Mouse (Mus musculus) CH12.LX (cell line): ENCODE measurements around the gene Lrrc55. TPM values are rescaled to one million over a fixed set of nuclear protein-coding genes. Genes with fewer than 3 reads are reported as not detected.

Source experiments
- DNase-seq: peaks from one replicate; pipeline ENCODE4 v3.0.0-alpha.2; 2013; ENCODE audit errors: extremely low read depth
- H3K27ac ChIP-seq: 2 replicates; pipeline ENCODE4 v1.5.1; 2012; ENCODE audit warnings: low read depth, mild to moderate bottlenecking, control low read depth, moderate library complexity; ENCODE audit not compliant: insufficient read depth
- H3K27me3 ChIP-seq: replicated peaks from 2 replicates; pipeline ENCODE3; 2012; ENCODE audit warnings: inconsistent platforms
- H3K36me3 ChIP-seq, 2 experiments: replicated peaks in 1 of 2; 2 replicates each; pipeline versions ENCODE3 to v1.6.1; 2012; ENCODE audit warnings: inconsistent platforms in 1 of 2, low read length in 1 of 2, mild to moderate bottlenecking in 1 of 2, mixed read lengths in 1 of 2, moderate library complexity in 1 of 2; ENCODE audit not compliant: control insufficient read depth in 1 of 2, insufficient read depth in 1 of 2
- H3K4me1 ChIP-seq, 2 experiments: 2 replicates each; pipeline ENCODE4 v1.6.1; 2012; ENCODE audit warnings: inconsistent platforms in 1 of 2, moderate library complexity in 1 of 2; ENCODE audit not compliant: insufficient read depth in 2 of 2, control insufficient read depth in 1 of 2
- H3K4me2 ChIP-seq: 2 replicates; pipeline ENCODE4 v1.6.1; 2012; ENCODE audit warnings: low read depth, mild to moderate bottlenecking, control low read depth; ENCODE audit not compliant: poor library complexity, insufficient read depth, severe bottlenecking
- H3K4me3 ChIP-seq, 3 experiments: fragments of 150-350 bp in 1 of 3; sonication (generic) in 1 of 3; replicated peaks in 1 of 3; 2 replicates each; pipeline versions ENCODE3 to v1.5.1; 2011 to 2012; ENCODE audit warnings: low read depth in 2 of 3, low read length in 2 of 3, mild to moderate bottlenecking in 2 of 3, moderate library complexity in 2 of 3, control low read depth in 1 of 3, improper control_type of control experiment in 1 of 3, inconsistent platforms in 1 of 3, mixed read lengths in 1 of 3; ENCODE audit not compliant: poor library complexity in 1 of 3
- H3K79me2 ChIP-seq: replicated peaks from 2 replicates; pipeline ENCODE4 v1.6.1; 2012; ENCODE audit warnings: mild to moderate bottlenecking, moderate library complexity; ENCODE audit not compliant: control insufficient read depth, poor library complexity, insufficient read depth, severe bottlenecking; ENCODE audit errors: extremely low read depth
- H3K9ac ChIP-seq: 2 replicates; pipeline ENCODE4 v1.6.1; 2012; ENCODE audit warnings: low read depth, mild to moderate bottlenecking, control low read depth, moderate library complexity; ENCODE audit not compliant: insufficient read depth
- H3K9me3 ChIP-seq: replicated peaks from 2 replicates; pipeline ENCODE3; 2012; ENCODE audit warnings: low read length, inconsistent platforms, mixed read lengths
- CHD2 ChIP-seq: IDR thresholded peaks from 2 replicates; pipeline ENCODE4 v1.6.1; 2011; ENCODE audit warnings: low read length, improper control_type of control experiment
- CTCF ChIP-seq, 2 experiments: IDR thresholded peaks in 1 of 2; conservative IDR thresholded peaks in 1 of 2; 2 replicates each; pipeline ENCODE4 v1.5.1; 2011 to 2012; ENCODE audit warnings: low read depth in 2 of 2, low read length in 2 of 2, improper control_type of control experiment in 1 of 2, inconsistent platforms in 1 of 2, mild to moderate bottlenecking in 1 of 2, moderate library complexity in 1 of 2
- E2F4 ChIP-seq: IDR thresholded peaks from 2 replicates; pipeline ENCODE4 v1.6.1; 2011; ENCODE audit warnings: low read depth, low read length, improper control_type of control experiment; ENCODE audit not compliant: insufficient replicate concordance
- ELF1 ChIP-seq: IDR thresholded peaks from 2 replicates; pipeline ENCODE4 v1.6.1; 2014; ENCODE audit warnings: low read depth, mild to moderate bottlenecking, inconsistent platforms, low read length, improper control_type of control experiment
- ETS1 ChIP-seq: conservative IDR thresholded peaks from 2 replicates; pipeline ENCODE4 v1.6.1; 2012; ENCODE audit warnings: low read depth, mild to moderate bottlenecking, inconsistent platforms, low read length, improper control_type of control experiment, moderate library complexity
- GABPA ChIP-seq: IDR thresholded peaks from 2 replicates; pipeline ENCODE4 v1.6.1; 2012; ENCODE audit warnings: low read depth, low read length, improper control_type of control experiment, inconsistent platforms; ENCODE audit not compliant: insufficient replicate concordance
- HCFC1 ChIP-seq: IDR thresholded peaks from 2 replicates; pipeline ENCODE4 v1.6.1; 2012; ENCODE audit warnings: low read depth, mild to moderate bottlenecking, inconsistent platforms, low read length, improper control_type of control experiment
- JUND ChIP-seq: conservative IDR thresholded peaks from 2 replicates; pipeline ENCODE4 v1.6.1; 2011; ENCODE audit warnings: low read depth, low read length, improper control_type of control experiment
- KAT2A ChIP-seq: IDR thresholded peaks from 2 replicates; pipeline ENCODE4 v1.6.1; 2012; ENCODE audit warnings: low read length, improper control_type of control experiment, inconsistent platforms; ENCODE audit not compliant: insufficient replicate concordance
- MAX ChIP-seq: IDR thresholded peaks from 2 replicates; pipeline ENCODE4 v1.6.1; 2011; ENCODE audit warnings: low read length, improper control_type of control experiment
- MEF2A ChIP-seq: IDR thresholded peaks from 2 replicates; pipeline ENCODE4 v1.6.1; 2014; ENCODE audit warnings: low read depth, mild to moderate bottlenecking, inconsistent platforms, low read length, improper control_type of control experiment, borderline replicate concordance
- MXI1 ChIP-seq: IDR thresholded peaks from 2 replicates; pipeline ENCODE4 v1.6.1; 2011; ENCODE audit warnings: mild to moderate bottlenecking, low read depth, low read length, improper control_type of control experiment
- POLR2A ChIP-seq: IDR thresholded peaks from 2 replicates; pipeline ENCODE4 v1.6.1; 2011; ENCODE audit warnings: low read depth, mild to moderate bottlenecking, improper control_type of control experiment, low read length
- RAD21 ChIP-seq: IDR thresholded peaks from 2 replicates; pipeline ENCODE4 v1.6.1; 2011; ENCODE audit warnings: low read depth, mild to moderate bottlenecking, low read length, improper control_type of control experiment, moderate library complexity
- SIN3A ChIP-seq: IDR thresholded peaks from 2 replicates; pipeline ENCODE4 v1.6.1; 2012; ENCODE audit warnings: low read length, improper control_type of control experiment, inconsistent platforms
- TBP ChIP-seq: conservative IDR thresholded peaks from 2 replicates; pipeline ENCODE4 v1.6.1; 2011; ENCODE audit warnings: low read depth, low read length, improper control_type of control experiment
- TCF12 ChIP-seq: IDR thresholded peaks from 2 replicates; pipeline ENCODE4 v1.6.1; 2014; ENCODE audit warnings: low read depth, mild to moderate bottlenecking, inconsistent platforms, low read length, improper control_type of control experiment
- USF1 ChIP-seq: IDR thresholded peaks from 2 replicates; pipeline ENCODE4 v1.6.1; 2014; ENCODE audit warnings: low read depth, mild to moderate bottlenecking, inconsistent platforms, low read length, improper control_type of control experiment
- ZMIZ1 ChIP-seq: IDR thresholded peaks from 2 replicates; pipeline ENCODE4 v1.6.1; 2012; ENCODE audit warnings: low read depth, mild to moderate bottlenecking, inconsistent platforms, low read length, improper control_type of control experiment
- dilution Hi-C: fragments of 300-500 bp; cut with MboI; formaldehyde crosslinking; loops from 2 replicates; pipeline ENCODE4 v1.14.3; 2020; ENCODE audit warnings: low sequenced_read_pairs; ENCODE audit not compliant: extremely low pct_unique_long_range_greater_than_20kb, extremely low pct_ligation_motif_present
- in situ Hi-C: fragments of 300-500 bp; cut with MboI; formaldehyde crosslinking; loops from 3 replicates; pipeline ENCODE4 v1.14.3; 2019; ENCODE audit warnings: low sequenced_read_pairs, low pct_ligation_motif_present, low pct_unique_long_range_greater_than_20kb, mixed read lengths
- polyA plus RNA-seq: library from polyadenylated mRNA; unstranded; fragments of >175 nt; gene quantifications from 2 replicates; pipeline ENCODE4 v1.2.1, GENCODE M21; 2012; ENCODE audit warnings: low read depth; ENCODE audit not compliant: insufficient read length
- total RNA-seq, 2 experiments: library from RNA; depleted of rRNA; stranded (reverse); fragments of 300-350 nt in 1 of 2; fragments of >200 nt in 1 of 2; gene quantifications; 2 replicates each; pipeline ENCODE4 v1.2.3; 2012 to 2014

The Lrrc55 gene
- total and polyA plus RNA-seq, 3 experiments = not detected

- H3K4me2 ChIP-seq = no peak overlapping the region
- no peak overlapping the region for H3K27ac ChIP-seq
- no peaks in the 10 kb centered on the region for H3K9me3 ChIP-seq
- dilution Hi-C loops = no loop called here
- no peaks in the 10 kb centered on the region for H3K36me3 ChIP-seq
- TF ChIP-seq TCF12 (no peak), GABPA (no peak), ETS1 (no peak), CHD2 (no peak), CTCF (conservative IDR thresholded peaks at IDR 0.05 in 1 of 2, IDR thresholded peaks at IDR 0.05 in 1 of 2; ENCODE audit: low read depth in 2 of 2, low read length in 2 of 2) (no peak), MXI1 (no peak), RAD21 (no peak), ZMIZ1 (no peak), USF1 (no peak), ELF1 (no peak), MEF2A (no peak), POLR2A (no peak), HCFC1 (no peak), E2F4 (no peak), KAT2A (no peak), SIN3A (no peak)
- H3K27me3 ChIP-seq = peaks cover 32% of the 10 kb centered on the region
- DNase-seq = no peak
- H3K4me1 ChIP-seq = no peaks in the 10 kb centered on the region
- no peak overlapping the region for H3K4me3 ChIP-seq
- no peaks in the 10 kb centered on the region for H3K79me2 ChIP-seq
- no peak overlapping the region for H3K9ac ChIP-seq
- in situ Hi-C loops = no loop called here
Observed at GRCm38 (mm10) chr2:85167624-85168023, 29.4 kb downstream of the Lrrc55 start.

DNA sequence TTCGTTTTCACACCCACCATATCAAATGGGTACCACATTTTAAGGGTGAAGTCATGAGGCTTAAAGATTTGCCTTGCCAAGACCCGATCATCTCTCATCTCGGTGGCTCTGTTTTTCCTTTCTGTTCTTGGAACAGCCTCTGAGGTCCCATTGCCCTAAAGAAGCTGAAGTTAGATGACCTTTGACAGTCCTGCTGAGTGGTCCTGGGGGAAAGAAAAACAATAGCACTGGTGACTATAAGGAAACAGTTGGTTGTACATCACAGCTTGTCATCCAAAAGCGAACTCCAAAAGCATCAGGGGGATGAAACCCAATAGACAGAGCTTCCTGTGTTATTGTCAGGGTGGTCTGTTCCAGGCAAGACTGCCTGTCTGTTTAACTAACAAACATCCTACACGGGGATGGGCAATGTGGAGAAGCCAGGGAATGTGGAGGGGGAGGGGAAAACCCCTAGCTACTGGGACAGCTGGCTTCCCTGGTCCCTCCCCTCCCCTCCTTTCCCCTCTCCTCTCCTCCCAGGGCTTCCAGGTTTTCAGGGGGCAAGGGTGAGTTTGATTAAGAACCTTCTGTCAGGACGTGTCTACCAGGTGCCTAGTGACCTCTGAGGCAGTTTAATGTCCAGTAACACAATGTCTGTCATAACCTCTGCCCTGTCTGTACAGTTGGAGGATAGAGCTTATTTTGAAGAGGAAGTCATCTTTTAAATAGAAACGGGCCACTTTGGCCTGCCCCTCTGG is 33.5 kb downstream of the Lrrc55 start:
- H3K27me3 ChIP-seq = peaks cover 10% of the 10 kb centered on the region

More for the DNA sequence above, 33.5 kb downstream of the Lrrc55 start:
- Histone ChIP-seq H3K27ac (no peak overlapping the region), H3K4me1 (no peaks in the 10 kb centered on the region), H3K9me3 (no peaks in the 10 kb centered on the region), H3K4me3 (no peak overlapping the region), H3K36me3 (no peaks in the 10 kb centered on the region), H3K4me2 (no peak overlapping the region), H3K9ac (no peak overlapping the region), H3K79me2 (no peaks in the 10 kb centered on the region)
- dilution Hi-C loops (no loop called here), in situ Hi-C loops (no loop called here)
- no peak for DNase-seq
- TF ChIP-seq USF1 = no peak
- TF ChIP-seq POLR2A = no peak
- no peak for TF ChIP-seq MXI1
- TF ChIP-seq CHD2 = no peak
- no peak for TF ChIP-seq MAX
- TF ChIP-seq TBP = no peak
- TF ChIP-seq JUND = no peak
